Mouse (Mus musculus): ENCODE results near the gene Otulinl. TPM values are rescaled to one million over a fixed set of nuclear protein-coding genes. Genes with fewer than 3 reads are reported as not detected.
A peak's percentile ranks its signal among the peaks of the same experiment; 100 is the strongest.

Otulinl gene
- total RNA-seq, 2 experiments from 2014 or later: 28.5 to 29.2 TPM

DNA sequence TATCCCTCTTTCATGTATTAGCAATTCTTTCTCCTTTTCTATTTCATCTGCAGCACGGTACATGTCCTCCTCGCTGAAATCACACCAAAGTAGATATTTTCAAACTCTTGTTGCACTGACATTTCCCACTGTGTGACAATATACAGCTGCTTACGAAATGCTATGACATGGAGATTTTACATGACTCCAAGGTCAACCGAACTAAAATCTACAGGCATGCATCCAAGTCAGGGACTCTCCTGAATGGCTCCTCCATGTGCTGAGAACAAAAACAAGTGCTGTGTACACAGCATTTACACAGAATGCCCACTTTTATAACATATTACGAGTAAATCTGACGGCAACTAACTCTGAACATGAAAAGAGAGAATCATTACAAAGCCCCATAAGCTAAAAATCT lies 58.1 kb downstream of the Otulinl start:
- DNase-seq (ENCODE audit: extremely low spot score in 1 of 2, low spot score in 1 of 2): no peak

DNA sequence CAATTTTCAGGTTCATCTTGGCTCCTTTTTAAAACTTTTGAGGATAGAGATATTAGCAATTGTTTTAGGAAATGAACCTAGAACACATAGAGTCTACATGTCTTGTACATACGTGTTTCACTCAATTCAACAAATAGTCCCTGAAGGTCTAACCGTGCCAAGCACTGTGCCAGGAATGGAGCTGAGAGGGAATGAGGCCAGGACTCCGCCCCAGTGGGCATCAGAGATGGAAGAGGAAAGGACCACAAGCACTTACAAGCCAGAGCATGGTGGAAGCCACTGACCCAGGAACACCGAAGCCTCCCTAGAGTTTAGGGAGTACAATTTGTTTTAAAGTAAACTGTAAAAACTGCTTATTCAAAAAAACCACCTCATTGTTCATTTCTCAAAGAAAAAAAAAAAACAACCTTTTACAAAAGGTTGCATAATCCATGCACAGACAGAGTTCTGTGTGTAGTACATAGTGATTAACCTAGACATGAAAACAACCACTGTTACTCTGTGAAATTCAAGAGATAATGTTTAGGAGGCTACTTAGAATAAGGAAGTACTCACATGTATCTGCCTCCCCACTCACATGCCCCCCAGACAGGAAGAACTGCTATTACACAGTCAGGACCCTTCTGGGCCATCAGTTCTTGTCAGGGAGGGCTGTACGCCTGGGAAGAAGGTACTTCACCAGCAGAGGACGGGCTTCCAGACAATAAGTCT lies 60.7 kb downstream of the Otulinl start:
- no peak for DNase-seq (ENCODE audit: extremely low spot score in 1 of 2, low spot score in 1 of 2)

DNA sequence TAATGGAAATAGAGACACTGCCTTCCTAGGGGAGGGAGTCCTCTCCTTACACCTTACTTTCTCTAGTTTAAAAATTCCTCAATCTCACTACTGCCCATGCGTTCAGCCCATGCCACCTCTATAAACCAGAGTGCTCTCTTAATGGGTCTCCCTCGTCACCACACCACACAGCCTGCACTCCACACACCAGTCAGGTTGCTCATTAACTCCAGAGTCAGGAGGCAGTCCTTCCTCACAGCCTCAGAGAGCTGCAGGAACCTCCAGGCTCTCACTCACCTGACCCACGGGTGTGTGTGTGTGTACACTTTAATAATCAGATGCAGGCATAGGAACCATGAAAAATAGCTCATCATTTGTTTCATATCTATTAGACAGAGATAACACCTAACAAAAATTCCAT lies 61.7 kb downstream of the Otulinl start:
- DNase-seq (ENCODE audit: extremely low spot score in 1 of 2, low spot score in 1 of 2): no peak

DNA sequence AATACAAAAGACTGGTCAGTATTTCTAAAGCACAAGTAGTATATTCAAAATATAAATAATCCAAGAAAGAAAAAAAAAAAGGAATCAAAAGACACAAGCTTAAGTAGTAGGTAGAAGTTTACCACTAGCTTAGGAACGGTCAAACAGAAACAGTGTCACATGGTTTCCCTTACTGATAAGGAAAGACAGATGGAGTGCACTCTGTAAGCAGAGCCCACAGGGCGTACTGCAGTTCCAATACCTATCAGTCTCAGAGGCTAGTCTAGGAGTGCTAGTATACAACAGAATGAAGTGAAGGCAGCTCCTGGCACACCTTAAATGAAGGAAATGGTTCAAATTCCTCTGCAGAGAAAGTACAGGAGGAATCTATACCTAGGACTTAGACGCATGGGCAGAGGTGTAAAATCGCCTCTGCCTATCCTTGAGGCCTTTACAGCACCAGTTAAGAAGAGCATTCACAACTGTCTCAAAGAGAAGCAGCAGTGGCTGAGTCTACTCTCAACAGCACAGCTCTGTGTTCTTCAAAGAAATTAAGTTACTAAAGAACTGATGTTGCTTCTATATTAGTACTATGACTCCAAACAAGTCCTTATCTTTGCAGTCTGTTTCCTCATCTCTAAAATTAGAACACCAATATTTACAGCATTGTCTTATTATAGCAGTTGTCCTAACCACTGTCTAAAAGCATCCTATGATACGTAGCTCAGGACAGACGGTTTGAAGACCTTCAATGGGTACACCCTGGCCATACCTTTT lies 62.4 kb downstream of the Otulinl start:
- no peak for DNase-seq (ENCODE audit: extremely low spot score in 1 of 2, low spot score in 1 of 2)

DNA sequence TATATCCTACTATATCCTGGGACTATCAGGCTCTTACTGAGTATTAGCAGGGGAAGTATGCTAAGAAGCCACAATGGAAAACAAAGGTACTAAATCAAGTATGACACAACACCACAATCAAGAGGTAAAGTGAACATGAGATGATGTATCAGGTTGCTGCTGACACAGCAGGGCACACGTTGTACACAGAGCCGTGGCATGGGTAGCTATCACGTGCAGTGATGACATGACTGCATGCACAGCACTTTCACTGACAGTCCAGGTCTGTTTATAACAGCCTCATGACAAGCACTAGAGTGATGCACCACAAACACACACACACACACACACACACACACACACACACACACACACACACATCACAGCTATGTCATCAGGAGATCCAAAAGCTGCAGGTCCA lies 64.2 kb downstream of the Otulinl start:
- no peak for DNase-seq (ENCODE audit: extremely low spot score in 1 of 2, low spot score in 1 of 2)

DNA sequence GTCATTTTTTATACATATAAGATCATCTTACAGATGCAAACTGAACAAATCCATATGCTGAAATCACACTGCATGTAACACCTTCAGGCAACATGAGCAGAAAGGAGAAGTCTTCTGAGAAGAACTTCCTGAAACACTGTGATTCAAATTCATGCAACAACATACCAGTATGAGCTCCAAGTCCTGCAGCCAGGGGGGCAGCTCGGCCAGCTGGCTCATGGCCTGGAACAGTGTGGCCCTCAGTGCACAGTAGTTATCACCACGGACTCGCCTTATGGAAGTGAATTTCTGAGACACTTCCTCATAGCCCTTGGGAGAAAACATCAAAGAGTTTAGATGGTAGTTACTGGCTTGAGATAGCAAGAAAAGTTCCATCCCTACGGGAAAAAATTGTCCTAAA lies 65.2 kb downstream of the Otulinl start:
- no peak for DNase-seq (ENCODE audit: extremely low spot score in 1 of 2, low spot score in 1 of 2)

DNA sequence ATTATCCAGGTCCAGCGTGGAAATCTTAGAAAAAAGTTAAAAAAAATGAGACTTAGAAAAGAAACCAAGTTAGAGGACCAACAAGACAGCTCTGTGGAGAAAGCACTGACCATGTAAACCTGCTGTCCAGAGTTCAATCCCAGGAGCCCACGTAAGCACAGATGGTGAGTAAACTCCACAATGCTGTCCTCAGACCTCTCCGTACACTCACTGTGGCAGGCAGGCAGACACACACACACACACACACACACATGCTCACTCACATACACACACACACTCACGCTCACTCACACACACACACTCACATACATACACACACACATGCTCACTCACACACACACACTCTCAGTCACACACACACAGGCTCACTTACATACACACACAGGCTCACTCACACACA lies 68.1 kb downstream of the Otulinl start:
- DNase-seq (ENCODE audit: extremely low spot score in 1 of 2, low spot score in 1 of 2): no peak

DNA sequence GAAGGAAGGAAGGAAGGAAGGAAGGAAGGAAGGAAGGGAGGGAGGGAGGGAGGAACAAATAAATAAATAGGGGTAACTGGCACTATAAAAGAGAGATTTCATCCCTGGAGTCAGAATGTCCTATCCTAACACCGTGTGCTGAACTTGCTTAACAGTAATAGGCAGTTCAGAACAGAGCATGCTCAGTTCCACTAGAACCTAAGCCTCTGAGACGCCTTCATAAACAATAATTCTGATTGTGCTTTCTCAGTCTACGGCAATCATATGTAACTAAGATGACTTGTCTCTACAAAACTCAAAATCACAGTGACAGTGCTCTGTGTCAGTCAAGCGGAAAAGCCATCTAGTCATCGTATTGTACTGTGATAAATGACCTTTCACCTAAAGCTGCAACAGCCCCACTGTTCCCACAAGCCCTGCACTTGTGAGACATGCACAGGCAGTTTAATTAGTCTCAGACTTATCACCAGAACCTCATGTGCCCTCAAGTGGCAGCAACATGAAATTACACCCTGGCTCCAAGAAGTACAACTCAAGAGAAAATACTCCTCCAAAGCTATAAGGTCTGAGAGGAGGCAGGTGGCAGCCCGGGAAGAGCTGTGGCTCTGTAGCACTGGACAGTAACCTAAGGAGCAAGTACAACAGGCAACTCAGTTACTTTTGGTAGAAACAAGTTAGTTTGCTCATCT lies 68.7 kb downstream of the Otulinl start:
- DNase-seq (ENCODE audit: extremely low spot score in 1 of 2, low spot score in 1 of 2): peak in 1 of 2 experiments; percentile 58

DNA sequence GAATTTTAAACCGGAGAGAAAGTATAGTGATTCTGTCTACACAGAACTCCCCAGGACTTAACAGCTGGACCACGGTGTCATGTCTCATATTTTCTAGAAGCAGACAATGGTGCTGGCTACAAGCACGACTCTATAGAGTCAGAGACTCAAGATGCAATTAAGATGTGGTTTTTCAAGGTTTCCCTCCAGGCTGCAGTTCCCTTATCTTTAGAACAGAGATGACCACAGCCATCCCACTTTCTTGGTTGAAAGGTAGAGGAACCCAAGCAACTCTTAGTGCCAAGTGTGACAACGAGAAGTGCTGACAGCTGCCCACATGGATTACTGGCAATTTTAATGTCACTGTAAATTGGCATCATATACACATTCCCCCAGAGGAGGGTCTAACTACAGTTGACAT lies 71.8 kb downstream of the Otulinl start:
- DNase-seq (ENCODE audit: extremely low spot score in 1 of 2, low spot score in 1 of 2): no peak

DNA sequence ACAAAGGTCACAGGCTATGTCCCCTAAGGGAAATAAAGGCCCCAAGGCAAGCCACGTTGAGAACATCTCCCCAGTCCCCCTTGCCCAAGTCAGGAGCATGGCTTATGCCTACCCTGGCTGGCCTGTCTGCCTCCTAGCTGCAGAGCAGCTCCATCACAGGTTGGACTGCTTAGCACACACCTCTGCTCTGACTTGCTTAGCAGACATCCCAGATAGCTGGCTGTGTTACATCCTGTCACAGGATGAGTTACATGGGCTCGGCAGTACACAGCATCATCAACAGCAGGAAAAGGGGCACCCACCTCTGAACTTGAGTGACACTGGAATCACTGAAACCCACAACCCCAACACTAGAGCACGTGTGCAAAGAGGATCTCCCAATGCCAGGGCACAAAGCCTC lies 76.1 kb downstream of the Otulinl start:
- no peak for DNase-seq (ENCODE audit: extremely low spot score in 1 of 2, low spot score in 1 of 2)

Other genes starting within 250 kb of the Otulinl start
- gene Ank, start 214.9 kb downstream of the Otulinl start, total RNA-seq (2021): 100 to 1,000 TPM; 159 to 164 TPM
- gene Otulin, start 50.9 kb downstream of the Otulinl start, total RNA-seq (2021): 10 to 100 TPM; 20.2 to 20.9 TPM

Data from layer of hippocampus, postnatal 25 days (tissue).